Mouse (Mus musculus) forelimb bud, embryonic 11.5 days (tissue): ENCODE measurements at regions not wholly inside any gene's neighbourhood (a gene's known extent, or its start where the extent isn't known, plus 50 kb on each side); places are given as distances from the start of the nearest gene placed in this dataset.

Source experiments
- DNase-seq: peaks from one replicate; pipeline ENCODE4 v3.0.0-alpha.2; 2012; ENCODE audit warnings: low read depth, low spot score

- DNase-seq = no peak
These were observed 314.9 kb downstream of the Mllt3 start for GRCm38 (mm10) chr4:87718166-87718805.

- no peak for DNase-seq
These were observed 317.8 kb downstream of the Mllt3 start for GRCm38 (mm10) chr4:87715212-87715933.

- DNase-seq = no peak
These were observed 320.5 kb downstream of the Mllt3 start for GRCm38 (mm10) chr4:87712691-87713090.

GRCm38 (mm10) chr4:87712286-87712685 is 320.9 kb downstream of the Mllt3 start:
- DNase-seq = no peak

DNA sequence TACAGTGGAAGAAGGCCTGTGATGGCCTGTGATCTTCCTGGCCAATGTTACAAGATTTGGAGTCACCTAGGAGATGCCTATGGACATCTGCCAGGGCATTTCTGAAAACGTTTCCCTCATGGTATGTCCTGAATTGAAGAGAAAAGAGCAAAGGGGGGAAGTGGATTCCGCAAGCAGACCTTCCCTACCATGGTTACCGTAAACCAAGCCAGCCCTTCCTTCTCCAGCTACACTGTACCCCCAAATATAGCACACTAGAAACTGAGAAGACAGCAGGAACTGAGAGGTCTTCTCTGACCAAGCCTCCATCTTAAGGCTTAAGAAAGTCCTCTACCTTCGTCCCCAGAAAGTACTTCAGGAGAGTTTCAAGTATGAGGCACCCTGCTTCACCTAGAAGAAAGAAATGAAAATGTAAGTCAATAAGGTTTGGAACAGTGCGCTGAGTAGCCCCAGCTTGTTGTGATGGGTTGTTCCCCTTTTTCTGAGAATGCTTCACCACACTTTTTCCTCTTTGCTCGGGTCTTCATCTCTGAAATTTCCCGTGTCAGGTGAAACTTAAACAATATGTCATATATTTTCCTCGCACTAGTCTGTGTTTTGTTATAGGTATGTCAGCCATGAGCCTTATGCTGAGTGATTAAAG is 321.9 kb downstream of the Mllt3 start:
- no peak for DNase-seq

DNA sequence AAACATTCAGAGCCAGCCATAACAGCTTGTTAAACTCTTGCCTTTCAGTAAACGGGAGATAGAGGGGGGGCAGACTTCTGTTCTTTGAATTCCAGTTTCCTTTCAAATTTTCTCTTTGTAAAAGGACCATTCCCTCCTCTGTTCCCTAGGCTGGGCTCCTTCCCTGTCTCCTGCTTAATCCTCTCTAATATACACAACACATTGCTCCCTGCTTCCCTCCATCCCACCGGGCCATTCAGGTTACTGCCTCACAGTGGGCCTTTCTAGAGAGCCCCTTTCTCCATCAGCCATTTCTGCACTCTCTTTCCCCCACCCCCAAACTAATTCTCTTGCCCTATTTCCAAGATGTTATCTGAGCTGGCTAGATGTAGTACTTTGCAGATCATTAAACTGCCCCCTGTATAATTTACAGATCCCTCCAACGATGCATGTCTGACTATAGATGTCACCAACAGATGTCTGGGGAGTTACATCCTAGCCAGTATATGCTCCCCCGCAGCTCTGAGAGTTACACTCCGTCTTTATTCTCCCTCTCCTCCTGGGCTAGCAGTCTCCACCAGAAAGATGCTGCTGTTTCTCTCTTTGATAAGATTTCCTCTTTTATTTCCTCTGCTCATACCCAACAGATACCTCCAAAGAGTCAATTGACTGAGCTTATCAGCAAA is 324.1 kb downstream of the Mllt3 start:
- no peak for DNase-seq

DNA sequence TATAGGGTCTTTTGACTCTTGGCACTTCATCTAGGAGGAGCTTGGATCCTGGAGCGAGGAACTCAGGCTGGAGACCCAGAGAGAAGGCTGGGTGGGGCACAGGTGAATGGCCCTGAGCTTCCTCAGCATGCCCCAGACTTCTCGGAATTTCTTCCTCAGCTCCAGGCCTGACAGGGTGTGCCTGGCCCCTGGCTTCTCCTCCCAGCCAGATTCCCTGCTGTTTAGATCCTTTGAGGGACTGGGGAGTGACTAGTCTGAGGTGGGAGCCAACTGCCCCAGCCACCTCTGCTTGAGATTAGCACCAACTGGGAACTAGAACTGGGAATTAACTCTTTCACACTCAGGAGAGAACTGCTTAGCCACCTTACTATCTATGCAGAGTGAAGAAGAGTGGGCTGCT is 325.8 kb downstream of the Mllt3 start:
- DNase-seq = no peak

- DNase-seq = no peak
These were observed 330.3 kb downstream of the Mllt3 start for GRCm38 (mm10) chr4:87702834-87703233.

DNA sequence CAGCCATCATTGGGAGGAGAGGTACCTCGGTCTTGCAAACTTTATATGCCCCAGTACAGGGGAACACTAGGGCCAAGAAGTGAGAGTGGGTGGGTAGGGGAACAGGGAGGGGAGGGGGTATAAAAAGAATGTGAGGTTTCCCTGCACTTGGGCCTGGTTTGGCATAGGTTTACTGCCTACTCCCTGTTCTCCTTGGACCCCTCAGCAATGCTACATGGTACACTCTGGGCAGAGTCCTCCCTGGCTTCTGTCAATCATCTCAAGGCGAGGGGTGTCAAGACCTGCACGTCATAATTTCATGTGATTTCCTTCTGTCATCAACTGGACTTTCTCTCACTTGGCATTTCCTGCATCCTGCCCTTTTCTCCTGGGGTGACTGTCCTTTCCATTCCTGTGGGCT is 330.9 kb downstream of the Mllt3 start:
- no peak for DNase-seq

DNA sequence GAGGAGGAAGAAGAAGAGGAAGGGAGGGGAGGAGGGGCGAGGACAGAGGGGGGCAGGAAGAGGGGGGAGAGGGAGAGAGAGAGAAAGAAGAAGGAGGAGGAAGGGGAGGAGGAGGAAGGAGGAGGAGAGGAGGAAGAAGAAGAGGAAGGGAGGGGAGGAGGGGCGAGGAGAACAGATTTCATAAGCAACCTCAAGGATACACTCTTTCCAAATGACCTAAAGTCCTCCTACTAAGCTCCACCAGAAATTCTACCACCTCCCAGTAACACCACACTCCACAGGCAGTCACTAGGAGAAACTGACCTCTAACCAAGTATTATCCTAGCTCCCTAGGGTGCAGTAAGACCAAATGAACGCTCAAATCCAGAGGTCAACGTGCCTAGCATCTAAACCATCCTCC is 332.1 kb downstream of the Mllt3 start:
- DNase-seq = no peak

DNA sequence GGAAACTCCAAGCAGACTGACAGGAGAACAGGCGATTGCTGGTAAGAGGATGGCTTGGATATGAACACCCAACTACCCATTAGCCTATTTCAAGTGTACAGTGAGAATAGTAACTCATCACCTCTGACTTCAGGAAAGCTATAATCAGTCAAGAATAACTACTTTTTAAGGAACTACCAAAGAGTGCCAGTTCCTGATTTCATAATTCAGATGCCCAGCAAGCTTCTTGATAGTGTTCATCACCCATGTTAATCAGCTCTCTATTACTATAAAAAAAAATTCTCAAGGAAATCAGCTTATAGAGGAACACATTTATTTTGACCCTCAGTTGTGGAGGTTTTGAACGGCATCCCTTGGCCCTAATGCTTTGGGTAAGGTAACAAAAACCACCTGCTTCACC is 332.7 kb downstream of the Mllt3 start:
- DNase-seq = no peak

- DNase-seq = no peak
These were observed 333.6 kb downstream of the Mllt3 start for GRCm38 (mm10) chr4:87699586-87699985.

GRCm38 (mm10) chr4:87698750-87699149 is 334.4 kb downstream of the Mllt3 start:
- DNase-seq = no peak

- DNase-seq = no peak
These were observed 336.2 kb downstream of the Mllt3 start for GRCm38 (mm10) chr4:87696921-87697320.

- DNase-seq = no peak
These were observed 337.4 kb downstream of the Mllt3 start for GRCm38 (mm10) chr4:87695811-87696210.

GRCm38 (mm10) chr4:87692741-87693140 is 340.4 kb downstream of the Mllt3 start:
- DNase-seq = no peak

DNA sequence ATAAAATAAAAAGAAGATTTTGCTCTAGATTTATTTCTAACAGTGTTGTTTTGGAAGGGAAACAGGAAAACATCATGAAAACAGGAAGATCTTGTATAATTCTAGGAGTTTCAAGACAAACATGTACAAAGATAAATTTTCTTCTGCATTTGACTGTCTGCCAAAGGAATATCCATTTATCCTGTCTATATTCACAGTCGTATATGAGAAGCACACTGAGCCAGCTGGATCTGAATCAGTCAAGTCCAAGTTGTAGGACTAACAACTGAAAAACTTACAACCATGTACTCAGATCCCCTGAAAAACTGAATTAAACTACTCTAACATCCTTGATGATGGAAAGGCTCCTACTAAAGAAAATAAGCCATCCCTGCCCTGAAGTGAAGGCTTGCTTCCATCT is 348.2 kb downstream of the Mllt3 start:
- no peak for DNase-seq

DNA sequence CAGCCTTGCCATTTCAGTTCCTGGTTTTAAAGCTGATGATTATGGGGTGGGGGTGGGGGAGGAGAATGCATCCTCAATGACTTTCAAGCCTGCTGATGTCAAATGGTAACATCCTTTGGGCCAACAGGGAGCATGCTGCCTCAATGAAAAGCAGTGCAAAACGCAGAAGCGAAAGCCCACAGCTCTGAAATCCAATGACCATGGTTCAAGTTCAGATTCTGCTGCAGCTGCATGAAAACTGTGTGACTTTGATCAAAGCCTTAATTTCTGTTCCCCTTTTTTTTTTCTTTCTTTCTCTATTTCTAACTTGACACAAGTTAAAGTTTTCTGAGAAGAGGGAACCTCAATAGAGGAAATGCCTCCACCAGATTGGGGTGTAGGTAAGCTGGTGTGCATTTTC is 350.4 kb downstream of the Mllt3 start:
- no peak for DNase-seq

GRCm38 (mm10) chr4:87671101-87671500 is 362.1 kb downstream of the Mllt3 start:
- DNase-seq = no peak

GRCm38 (mm10) chr4:87670167-87670566 is 363.0 kb downstream of the Mllt3 start:
- DNase-seq = no peak

- DNase-seq = no peak
These were observed 363.7 kb downstream of the Mllt3 start for GRCm38 (mm10) chr4:87669480-87669879.

GRCm38 (mm10) chr4:87668314-87668713 is 364.9 kb downstream of the Mllt3 start:
- DNase-seq = no peak
